Mouse (Mus musculus) layer of hippocampus, adult 9-10 months (tissue): ENCODE measurements around the gene Pmpca.

Source experiments
- DNase-seq: peaks from one replicate; pipeline ENCODE4 v3.0.0; 2022; ENCODE audit warnings: low spot score

The Pmpca gene

GRCm38 (mm10) chr2:26389154-26389690 is at the start of gene Pmpca, which contains the start of gene Entr1:
Gene Pmpca (plus strand): TSS chr2:26389339.
Gene Entr1 (minus strand): TSS chr2:26389316.
- no peak for DNase-seq

- no peak for DNase-seq
Measured at GRCm38 (mm10) chr2:26341510-26341981, 47.6 kb upstream of the Pmpca start.

- DNase-seq, result no peak
Measured at GRCm38 (mm10) chr2:26342044-26342443, 47.1 kb upstream of the Pmpca start.

GRCm38 (mm10) chr2:26342609-26343490 is 46.3 kb upstream of the Pmpca start:
- no peak for DNase-seq

GRCm38 (mm10) chr2:26348241-26348640 is 40.9 kb upstream of the Pmpca start:
- no peak for DNase-seq

GRCm38 (mm10) chr2:26351358-26352290 is 37.5 kb upstream of the Pmpca start, which contains the start of gene Dnlz:
Gene Dnlz (minus strand): TSS chr2:26352110.
- DNase-seq, result peak; percentile 80

- no peak for DNase-seq
Measured at GRCm38 (mm10) chr2:26352291-26352910, 36.7 kb upstream of the Pmpca start.

GRCm38 (mm10) chr2:26353066-26353980 is 35.8 kb upstream of the Pmpca start:
- DNase-seq, result no peak

GRCm38 (mm10) chr2:26354401-26354800 is 34.7 kb upstream of the Pmpca start:
- DNase-seq, result no peak

GRCm38 (mm10) chr2:26356231-26356630 is 32.9 kb upstream of the Pmpca start:
- no peak for DNase-seq

- DNase-seq, result no peak
Measured at GRCm38 (mm10) chr2:26356678-26357077, 32.5 kb upstream of the Pmpca start.

- DNase-seq, result no peak
Measured at GRCm38 (mm10) chr2:26357484-26357883, 31.7 kb upstream of the Pmpca start.

- DNase-seq, result no peak
Measured at GRCm38 (mm10) chr2:26358667-26359320, 30.3 kb upstream of the Pmpca start.

- no peak for DNase-seq
Measured at GRCm38 (mm10) chr2:26359983-26360382, 29.2 kb upstream of the Pmpca start.

GRCm38 (mm10) chr2:26360772-26361171 is 28.4 kb upstream of the Pmpca start, which contains the start of gene Card9:
Gene Card9 (minus strand): TSS chr2:26360918.
- DNase-seq, result no peak

- no peak for DNase-seq
Measured at GRCm38 (mm10) chr2:26362991-26363390, 26.1 kb upstream of the Pmpca start.

- DNase-seq, result no peak
Measured at GRCm38 (mm10) chr2:26363481-26363880, 25.7 kb upstream of the Pmpca start.

- no peak for DNase-seq
Measured at GRCm38 (mm10) chr2:26364738-26365465, 24.2 kb upstream of the Pmpca start.

GRCm38 (mm10) chr2:26367911-26368310 is 21.2 kb upstream of the Pmpca start:
- no peak for DNase-seq
